In genomic region chr3:108900147-108900546, GRCm38 (mm10) we compare ENCODE assay signal across 1 mouse cellular context.
TF ChIP-seq lines count a peak whose summit lies in the region.

No protein-coding gene starts in this region.

TF ChIP-seq in MEL, 35 proteins besides CTCF, POLR2A, EP300 and RAD21 (continued from another document):
- TF ChIP-seq TAL1 (IDR thresholded peaks at IDR 0.05; ENCODE audit: low read length) (no peak), SMC3 (IDR thresholded peaks at IDR 0.05; ENCODE audit: low read depth, low read length) (no peak), MYB (IDR thresholded peaks at IDR 0.05; ENCODE audit: low read depth, low read length) (no peak)
